Mouse (Mus musculus) small intestine, adult 2 months (tissue): ENCODE measurements around the gene Apon.
"Not testable (repeated sequence)": the region's sequence is repeated elsewhere in the genome, so short reads cannot be mapped to it uniquely, and the experiment has no call there.

Source experiments
- CTCF ChIP-seq: fragments of 200-500 bp; IDR thresholded peaks from 2 replicates; pipeline ENCODE4 v1.5.1; 2012; ENCODE audit warnings: low read depth, mild to moderate bottlenecking, control low read depth, inconsistent platforms, low read length, moderate library complexity, mixed read lengths; ENCODE audit not compliant: insufficient replicate concordance, insufficient read length; ENCODE audit errors: extremely low read depth
- POLR2A ChIP-seq: fragments of 200-500 bp; IDR thresholded peaks from 2 replicates; pipeline ENCODE4 v1.6.1; 2012; ENCODE audit warnings: low read depth, mild to moderate bottlenecking, control low read depth, inconsistent platforms, low read length, moderate library complexity

DNA sequence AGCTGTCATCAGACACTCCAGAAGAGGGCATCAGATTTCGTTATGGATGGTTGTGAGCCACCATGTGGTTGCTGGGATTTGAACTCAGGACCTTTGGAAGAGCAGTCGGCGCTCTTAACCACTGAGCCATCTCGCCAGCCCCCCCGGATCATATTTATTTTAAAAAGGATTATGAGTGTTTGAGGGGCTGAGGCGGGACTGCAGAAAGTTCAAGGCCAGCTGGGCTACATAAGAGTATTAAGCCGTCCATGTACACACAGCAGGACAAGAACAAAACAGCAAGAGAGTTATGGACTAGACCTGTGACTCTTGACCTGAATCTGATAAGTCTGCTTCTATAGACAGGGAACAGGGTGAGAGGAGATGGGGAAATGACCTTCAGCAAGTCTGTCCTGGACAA is 6.5 kb downstream of the Apon start:
- not testable (repeated sequence) for TF ChIP-seq POLR2A, CTCF
